Mouse (Mus musculus) C2C12 (cell line): ENCODE results near the gene Etnk2.
"Not testable (repeated sequence)": the region's sequence is repeated elsewhere in the genome, so short reads cannot be mapped to it uniquely, and the experiment has no call there.

Experiments used
- CEBPB ChIP-seq: IDR thresholded peaks from one replicate; pipeline ENCODE4 v1.6.1; 2011; ENCODE audit warnings: low read depth, mild to moderate bottlenecking, control low read depth, moderate library complexity
- CTCF ChIP-seq: IDR thresholded peaks from one replicate; pipeline ENCODE4 v1.5.1; 2011; ENCODE audit not compliant: control insufficient read depth, insufficient read depth, insufficient read length
- MYOD1 ChIP-seq: IDR thresholded peaks from one replicate; pipeline ENCODE4 v1.6.1; 2011; ENCODE audit warnings: low read depth; ENCODE audit not compliant: control insufficient read depth, insufficient read length
- USF1 ChIP-seq: IDR thresholded peaks from one replicate; pipeline ENCODE4 v1.6.1; 2011; ENCODE audit warnings: low read depth, mild to moderate bottlenecking, control low read depth, moderate library complexity

GRCm38 (mm10) chr1:133340403-133340802 lies 23.0 kb upstream of the Etnk2 start:
- TF ChIP-seq CEBPB, USF1, CTCF, MYOD1: not testable (repeated sequence)
